Mouse (Mus musculus) embryo, embryonic 10 days (tissue): Measurements from ENCODE around the gene Cd302.
A peak's percentile ranks its signal among the peaks of the same experiment; 100 is the strongest.

Experiments used
- DNase-seq: peaks from one replicate; pipeline ENCODE4 v3.0.0-alpha.2; 2015; ENCODE audit warnings: low spot score

The Cd302 gene

GRCm38 (mm10) chr2:60252782-60253181 lies 31.5 kb downstream of the Cd302 start:
- DNase-seq: no peak

- DNase-seq: no peak
Observed at GRCm38 (mm10) chr2:60234506-60234905, 49.8 kb downstream of the Cd302 start.

DNA sequence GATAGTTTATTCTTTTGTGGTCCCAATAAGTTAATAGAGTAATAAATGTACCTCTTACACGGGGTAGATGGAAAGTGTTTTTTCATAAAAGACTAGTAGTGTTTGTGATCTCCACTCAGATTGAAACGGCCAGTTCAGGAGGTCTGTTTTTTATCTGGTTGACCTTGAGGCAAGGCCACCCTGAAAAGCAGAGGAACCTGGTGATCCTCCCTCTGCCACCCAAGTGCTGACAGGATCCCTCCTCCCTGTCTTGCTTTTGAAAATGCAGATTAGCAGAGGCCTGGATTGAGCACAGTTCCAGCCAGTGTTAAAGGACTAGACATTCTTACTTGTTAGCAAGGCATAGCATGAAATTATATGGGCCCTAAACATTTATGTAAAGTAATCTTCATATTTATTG lies 51.1 kb downstream of the Cd302 start:
- no peak for DNase-seq

- no peak for DNase-seq
Observed at GRCm38 (mm10) chr2:60230361-60230760, 53.9 kb downstream of the Cd302 start.

DNA sequence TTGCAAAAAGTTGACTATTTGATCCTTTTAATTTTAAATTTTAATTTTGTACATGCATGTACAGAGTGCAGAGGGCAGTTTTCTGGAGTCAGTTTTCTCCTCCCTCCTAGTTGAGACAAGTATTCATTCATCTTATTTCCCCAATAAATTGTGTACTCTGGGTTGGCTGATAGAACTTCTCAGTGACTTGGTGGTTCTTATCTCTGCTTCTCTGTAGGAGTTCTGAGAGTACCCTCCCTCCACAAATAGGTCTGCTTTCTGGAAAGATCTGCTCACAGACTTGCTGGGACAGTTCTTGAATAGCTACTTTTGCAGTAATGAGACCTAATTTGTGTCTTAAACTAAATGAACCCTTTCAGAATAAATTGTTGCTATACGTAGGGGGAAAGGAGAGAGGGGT lies 55.8 kb downstream of the Cd302 start:
- no peak for DNase-seq

DNA sequence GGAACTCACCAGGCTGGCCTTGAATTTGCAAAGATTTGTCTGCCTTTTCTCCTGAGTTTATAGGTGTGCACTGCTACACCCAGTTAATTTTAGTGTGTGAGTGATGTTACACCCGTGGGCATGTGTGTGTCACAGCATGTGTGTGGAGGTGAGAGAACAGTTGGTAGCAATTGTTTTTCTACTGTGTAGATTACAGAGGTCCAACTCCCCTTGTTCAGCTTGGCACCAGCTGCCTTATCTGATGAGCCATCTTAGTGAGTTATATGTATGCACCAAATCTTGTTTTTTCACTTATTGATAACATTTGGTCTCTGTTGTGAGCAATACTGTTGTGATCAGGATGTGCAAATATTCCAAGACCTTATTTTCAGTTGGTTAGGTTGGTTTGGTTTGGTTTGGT lies 60.8 kb downstream of the Cd302 start:
- no peak for DNase-seq

GRCm38 (mm10) chr2:60221954-60222353 lies 62.3 kb downstream of the Cd302 start:
- no peak for DNase-seq

DNA sequence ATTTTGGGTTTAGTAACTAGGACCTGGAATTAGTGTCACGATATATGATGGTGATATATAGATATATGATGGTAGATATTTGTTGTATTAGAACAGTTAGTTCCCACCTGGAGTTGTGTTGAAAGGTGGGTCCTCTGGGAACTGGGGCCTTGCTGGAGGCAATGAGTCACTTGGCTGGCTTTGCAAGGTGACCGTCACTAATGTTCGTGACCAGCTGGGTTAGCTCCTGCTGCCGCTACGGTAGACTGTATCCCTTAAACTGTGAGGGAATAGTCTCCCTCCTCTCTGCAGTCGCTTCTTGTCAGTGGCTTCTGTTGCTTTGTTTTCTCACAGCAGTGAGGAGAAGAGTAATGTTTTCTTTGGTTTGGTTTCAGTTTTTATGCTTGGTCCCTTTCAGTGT lies 63.1 kb downstream of the Cd302 start:
- no peak for DNase-seq

- DNase-seq: no peak
Observed at GRCm38 (mm10) chr2:60217620-60218019, 66.7 kb downstream of the Cd302 start.

- DNase-seq: no peak
Observed at GRCm38 (mm10) chr2:60216547-60217153, 67.6 kb downstream of the Cd302 start.

DNA sequence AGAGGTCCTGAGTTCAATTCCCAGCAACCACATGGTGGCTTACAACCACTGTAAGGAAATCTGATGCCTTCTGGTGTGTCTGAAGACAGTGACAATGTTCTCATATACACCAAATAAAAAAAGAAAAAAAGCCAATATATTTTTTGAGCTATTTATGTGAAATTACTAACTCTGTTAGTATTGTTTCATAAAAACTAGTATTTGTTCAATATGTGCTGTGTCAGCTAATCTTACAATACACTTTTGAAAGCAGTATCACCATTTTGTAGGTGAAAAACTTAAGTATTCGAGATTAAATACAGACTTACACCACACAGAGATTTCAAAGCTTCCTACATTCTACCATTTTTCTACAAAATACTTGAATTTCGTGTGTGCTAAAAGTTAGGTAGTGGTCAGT lies 69.6 kb downstream of the Cd302 start:
- DNase-seq: no peak

DNA sequence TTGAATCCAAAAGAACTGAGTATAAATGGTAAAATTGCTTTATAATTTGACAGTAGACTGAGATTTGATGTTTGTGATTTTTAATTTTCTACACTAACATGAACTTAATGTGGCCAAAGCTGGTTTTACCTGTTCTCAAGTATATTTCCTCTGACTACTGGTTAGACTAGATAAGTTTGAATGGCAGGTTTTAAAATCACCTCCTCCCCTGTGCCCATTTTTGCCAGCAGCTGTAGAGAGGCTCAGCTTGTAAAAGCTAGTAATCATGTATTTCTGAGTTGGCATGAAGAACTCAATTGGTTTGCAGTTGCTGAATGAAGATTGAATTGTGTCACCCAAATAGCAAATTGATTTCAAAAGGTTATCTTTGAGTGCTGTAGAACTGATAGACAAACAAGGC lies 71.8 kb downstream of the Cd302 start:
- no peak for DNase-seq

- DNase-seq: no peak
Observed at GRCm38 (mm10) chr2:60210821-60211220, 73.5 kb downstream of the Cd302 start.

DNA sequence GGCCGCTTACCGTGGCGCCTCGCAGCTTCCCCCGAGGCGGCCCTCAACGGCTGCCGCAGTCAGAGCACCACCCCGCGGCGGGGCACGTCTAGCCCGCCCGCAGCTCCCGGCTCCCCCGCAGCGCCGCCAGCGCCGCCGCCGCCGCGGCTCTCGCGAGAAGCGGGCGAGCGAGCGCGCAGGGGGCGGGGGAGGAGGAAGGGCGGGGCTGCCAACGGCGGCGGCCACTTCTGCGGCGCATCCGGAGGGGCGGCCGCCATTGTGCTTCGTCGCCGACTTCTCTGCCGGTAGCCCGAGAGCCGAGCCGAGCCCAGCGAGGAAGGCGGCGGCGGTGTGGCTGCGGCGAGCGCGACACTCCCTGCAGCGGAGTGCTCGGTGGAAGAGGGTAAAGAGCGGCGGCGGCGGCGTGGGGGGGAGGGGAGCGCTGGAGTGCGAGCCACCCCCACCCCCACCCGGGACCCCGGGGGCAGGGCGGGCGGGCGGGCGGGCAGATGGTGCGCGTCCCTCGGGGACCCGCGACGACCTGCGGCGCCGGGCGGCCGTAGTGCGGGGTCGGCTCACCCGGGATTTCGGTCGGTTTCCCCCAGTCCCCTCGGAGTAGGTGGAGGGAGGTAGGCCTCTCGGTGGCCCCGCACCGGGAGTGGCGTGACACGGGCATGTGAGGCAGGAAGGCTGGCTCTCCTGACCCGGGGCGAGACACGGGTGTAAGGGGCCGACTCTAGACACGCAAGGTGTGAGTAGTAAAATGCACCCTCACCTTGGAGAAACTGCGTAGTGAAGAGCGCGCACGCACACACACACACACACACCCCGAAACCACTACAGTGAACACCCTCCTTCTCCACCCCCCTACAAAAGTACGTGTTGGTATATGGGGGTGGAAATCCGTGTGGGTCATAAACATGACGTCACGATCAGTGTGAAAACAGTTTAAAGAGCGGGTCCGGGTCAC lies 74.3 kb downstream of the Cd302 start, which contains the start of the genes Baz2b and March7:
Gene Baz2b (minus strand): TSS at position 137 of the 949 bp plus-strand sequence.
Gene March7 (plus strand): TSS at position 185 of the 949 bp plus-strand sequence.
- peak; percentile 79 for DNase-seq

GRCm38 (mm10) chr2:60209122-60209611 lies 75.1 kb downstream of the Cd302 start:
- DNase-seq: peak; percentile 67

GRCm38 (mm10) chr2:60205795-60206194 lies 78.5 kb downstream of the Cd302 start:
- no peak for DNase-seq

GRCm38 (mm10) chr2:60204162-60204561 lies 80.1 kb downstream of the Cd302 start:
- no peak for DNase-seq

GRCm38 (mm10) chr2:60203733-60204132 lies 80.6 kb downstream of the Cd302 start:
- no peak for DNase-seq

DNA sequence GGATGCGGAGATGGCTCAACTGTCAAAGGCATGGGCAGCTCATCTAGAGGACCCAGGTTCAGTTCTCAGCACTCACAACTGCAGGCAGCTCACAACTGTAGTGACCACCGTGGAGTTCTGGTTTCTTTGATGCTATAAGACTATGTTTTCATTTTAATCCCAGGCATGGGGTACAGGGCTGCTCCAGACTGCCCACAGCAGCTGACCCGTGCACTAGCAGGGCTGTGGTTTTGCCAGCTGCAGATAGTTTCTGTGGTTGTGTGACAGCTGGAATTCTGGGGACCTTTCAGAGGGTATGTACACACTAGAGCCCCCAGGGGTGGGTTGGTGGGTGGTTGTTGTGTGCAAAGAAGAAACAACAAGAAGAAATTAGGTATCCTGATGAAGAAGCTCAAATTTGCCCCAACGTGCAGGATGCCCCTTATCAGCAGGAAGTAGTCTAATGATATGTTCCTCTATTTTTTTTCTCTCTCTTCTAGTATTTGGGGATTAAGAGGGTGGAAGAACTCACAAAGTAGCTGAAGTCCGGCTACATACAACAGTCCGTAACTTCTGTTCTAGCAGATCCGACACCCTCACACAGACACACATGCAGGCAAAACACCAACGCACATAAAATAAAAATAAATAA lies 81.3 kb downstream of the Cd302 start:
- no peak for DNase-seq
